Mouse (Mus musculus) cerebellum, postnatal 10 days (tissue): ENCODE data around the gene Fbxw22.
"Not testable (repeated sequence)": the region's sequence is repeated elsewhere in the genome, so short reads cannot be mapped to it uniquely, and the experiment has no call there.

Experiments
- DNase-seq, 2 experiments: peaks; one replicate each; pipeline ENCODE4 v3.0.0; 2021; ENCODE audit warnings: mixed read lengths in 2 of 2

Gene Fbxw22

DNA sequence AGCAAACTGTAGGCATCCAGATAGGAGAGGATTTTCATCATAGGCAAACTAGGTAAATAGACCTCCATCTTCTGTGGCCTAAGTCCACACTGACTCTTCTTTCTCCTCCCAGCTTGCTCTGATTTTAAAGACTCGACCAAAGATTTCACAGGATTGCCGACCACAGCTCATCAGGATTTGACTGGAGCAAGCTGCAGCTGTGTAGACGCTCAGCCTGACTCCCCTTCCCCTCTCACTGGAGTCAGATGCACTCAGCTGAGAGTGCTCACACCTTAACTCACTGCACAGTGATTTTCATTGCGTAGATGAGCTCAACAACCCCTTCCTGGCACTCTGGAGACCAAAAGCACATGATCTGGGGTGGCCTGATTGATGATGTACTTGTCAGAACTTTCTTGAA lies at the start of gene Fbxw22:
Gene Fbxw22 (minus strand): TSS at position 101 of the 400 bp plus-strand sequence.
- not testable (repeated sequence) for DNase-seq

DNA sequence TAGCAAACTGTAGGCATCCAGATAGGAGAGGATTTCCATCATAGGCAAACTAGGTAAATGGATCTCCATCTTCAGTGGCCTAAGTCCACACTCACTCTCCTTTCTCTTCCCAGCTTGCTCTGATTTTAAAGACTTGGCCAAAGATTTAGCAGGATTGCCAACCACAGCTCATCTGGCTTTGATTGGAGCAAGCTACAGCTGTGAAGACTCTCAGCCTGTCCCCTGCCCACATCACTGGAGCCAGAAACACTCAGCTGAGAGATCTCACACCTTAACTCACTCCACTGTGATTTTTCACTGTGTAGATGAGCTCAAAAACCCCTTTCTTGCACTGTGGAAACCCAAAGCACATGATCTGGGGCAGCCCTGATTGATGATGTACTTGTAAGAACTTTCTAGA lies 44.9 kb upstream of the Fbxw22 start, which contains the start of gene Fbxw16:
Gene Fbxw16 (minus strand): TSS at position 101 of the 400 bp plus-strand sequence.
- no peak for DNase-seq

DNA sequence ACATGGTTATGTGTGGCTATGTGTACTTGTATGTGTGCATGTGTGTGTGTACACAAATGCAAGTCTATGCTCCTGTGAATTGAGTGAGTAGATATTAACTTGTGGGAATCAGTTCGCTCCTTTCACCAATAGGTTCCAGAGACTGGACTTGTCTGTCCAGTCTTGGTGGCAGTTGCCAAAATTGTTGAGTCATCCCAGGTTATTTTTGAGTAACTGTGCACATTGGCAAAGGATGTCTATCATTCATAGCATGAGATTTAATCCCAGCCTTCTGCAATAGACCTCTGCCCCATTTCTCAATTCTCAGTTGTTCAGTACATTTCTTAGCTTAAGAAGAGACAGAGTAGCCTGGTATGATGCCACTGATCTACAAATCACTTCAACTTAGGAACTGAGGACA lies 28.9 kb upstream of the Fbxw22 start:
- DNase-seq: no peak

DNA sequence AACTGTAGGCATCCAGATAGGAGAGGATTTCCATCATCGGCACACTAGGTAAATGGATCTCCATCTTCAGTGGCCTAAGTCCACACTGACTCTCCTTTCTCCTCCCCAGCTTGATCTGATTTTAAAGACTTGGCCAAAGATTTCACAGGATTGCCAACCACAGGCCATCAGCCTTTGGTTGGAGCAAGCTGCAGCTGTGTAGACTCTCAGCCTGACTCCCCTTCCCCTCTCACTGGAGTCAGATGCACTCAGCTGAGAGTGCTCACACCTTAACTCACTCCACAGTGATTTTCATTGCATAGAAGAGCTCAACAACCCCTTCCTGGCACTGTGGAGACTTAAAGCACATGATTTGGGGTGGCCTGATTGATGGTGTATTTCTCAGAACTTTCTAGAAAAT lies 64.5 kb downstream of the Fbxw22 start, which contains the start of gene Fbxw28:
Gene Fbxw28 (minus strand): TSS at position 101 of the 400 bp plus-strand sequence.
- not testable (repeated sequence) for DNase-seq
